Mouse (Mus musculus) megakaryocyte, embryonic 14.5 days (primary cell): Measurements from ENCODE around the gene Grb2. TPM values are rescaled to one million over a fixed set of nuclear protein-coding genes. Genes with fewer than 3 reads are reported as not detected.
A peak's percentile ranks its signal among the peaks of the same experiment; 100 is the strongest.

Experiments used
- H3K27me3 ChIP-seq: replicated peaks from 2 replicates; pipeline ENCODE3; 2012; ENCODE audit warnings: inconsistent platforms
- H3K36me3 ChIP-seq: replicated peaks from 2 replicates; pipeline ENCODE3; 2012; ENCODE audit warnings: low read length, inconsistent platforms, mixed read lengths
- H3K4me1 ChIP-seq: 2 replicates; pipeline ENCODE4 v1.6.1; 2012; ENCODE audit warnings: inconsistent platforms
- H3K4me3 ChIP-seq: replicated peaks from 2 replicates; pipeline ENCODE3; 2012; ENCODE audit warnings: moderate library complexity, mild to moderate bottlenecking, inconsistent platforms
- H3K9me3 ChIP-seq: 2 replicates; pipeline ENCODE4 v1.6.1; 2012; ENCODE audit warnings: inconsistent platforms
- FLI1 ChIP-seq: IDR thresholded peaks from 2 replicates; pipeline ENCODE4 v1.6.1; 2012; ENCODE audit warnings: low read length, inconsistent platforms, mixed read lengths
- GATA1 ChIP-seq: IDR thresholded peaks from 3 replicates; pipeline ENCODE4 v1.6.1; 2012; ENCODE audit warnings: mixed read lengths, low read length, inconsistent platforms, borderline replicate concordance
- polyA plus RNA-seq: library from polyadenylated mRNA; stranded (reverse); fragments of >175 nt; gene quantifications from 2 replicates; pipeline ENCODE4 v1.2.3, GENCODE M21; 2012; ENCODE audit warnings: low replicate concordance; ENCODE audit not compliant: insufficient read depth

The Grb2 gene
- polyA plus RNA-seq, 1 experiment: 77.5 TPM

- Histone ChIP-seq H3K4me1 (peaks cover 82% of the 10 kb centered on the region), H3K36me3 (no peaks in the 10 kb centered on the region)
- TF ChIP-seq FLI1 (no peak), GATA1 (no peak)
These were observed 5.0 kb upstream of the Grb2 start for GRCm38 (mm10) chr11:115713447-115713846.

GRCm38 (mm10) chr11:115712674-115713298 is 4.4 kb upstream of the Grb2 start:
- Histone ChIP-seq H3K4me1 (peaks cover 77% of the 10 kb centered on the region), H3K36me3 (no peaks in the 10 kb centered on the region)
- 0 out of 2 replicates have a peak, but pooled peaks have one; percentile 26 for TF ChIP-seq FLI1
- TF ChIP-seq GATA1: no peak

More at GRCm38 (mm10) chr11:115713447-115713846, 5.0 kb upstream of the Grb2 start:
- Histone ChIP-seq H3K9me3 (no peaks in the 10 kb centered on the region), H3K4me3 (peak overlapping the region; percentile 89), H3K27me3 (no peaks in the 10 kb centered on the region)

GRCm38 (mm10) chr11:115712268-115712667 is 3.9 kb upstream of the Grb2 start:
- TF ChIP-seq FLI1 (no peak), GATA1 (no peak)
- H3K4me3 ChIP-seq: peak overlapping the region; percentile 89
- H3K9me3 ChIP-seq: no peaks in the 10 kb centered on the region

More at GRCm38 (mm10) chr11:115712674-115713298, 4.4 kb upstream of the Grb2 start:
- peak overlapping the region; percentile 89 for H3K4me3 ChIP-seq
- no peaks in the 10 kb centered on the region for H3K27me3 ChIP-seq
- H3K9me3 ChIP-seq: no peaks in the 10 kb centered on the region

GRCm38 (mm10) chr11:115711133-115711532 is 2.7 kb upstream of the Grb2 start:
- Histone ChIP-seq H3K9me3 (no peaks in the 10 kb centered on the region), H3K4me3 (no peak overlapping the region), H3K27me3 (no peaks in the 10 kb centered on the region), H3K4me1 (peaks cover 68% of the 10 kb centered on the region), H3K36me3 (no peaks in the 10 kb centered on the region)
- no peak for TF ChIP-seq FLI1
- TF ChIP-seq GATA1: no peak

More at GRCm38 (mm10) chr11:115712268-115712667, 3.9 kb upstream of the Grb2 start:
- Histone ChIP-seq H3K27me3 (no peaks in the 10 kb centered on the region), H3K4me1 (peaks cover 72% of the 10 kb centered on the region), H3K36me3 (no peaks in the 10 kb centered on the region)

- TF ChIP-seq GATA1 (no peak), FLI1 (no peak)
These were observed 1.6 kb upstream of the Grb2 start for GRCm38 (mm10) chr11:115709829-115710559.

GRCm38 (mm10) chr11:115708956-115709828 is 795 bp upstream of the Grb2 start:
- H3K9me3 ChIP-seq: no peaks in the 10 kb centered on the region
- peaks cover 75% of the 10 kb centered on the region for H3K4me1 ChIP-seq
- H3K27me3 ChIP-seq: no peaks in the 10 kb centered on the region
- TF ChIP-seq GATA1 (no peak), FLI1 (no peak)
- H3K36me3 ChIP-seq: peaks cover 12% of the 10 kb centered on the region
- H3K4me3 ChIP-seq: peak overlapping the region; percentile 96

More at GRCm38 (mm10) chr11:115709829-115710559, 1.6 kb upstream of the Grb2 start:
- Histone ChIP-seq H3K36me3 (peaks cover 6% of the 10 kb centered on the region), H3K4me3 (peak overlapping the region; percentile 96), H3K9me3 (no peaks in the 10 kb centered on the region), H3K27me3 (no peaks in the 10 kb centered on the region), H3K4me1 (peaks cover 73% of the 10 kb centered on the region)

GRCm38 (mm10) chr11:115707313-115708208 is 836 bp downstream of the Grb2 start:
- Histone ChIP-seq H3K36me3 (peaks cover 25% of the 10 kb centered on the region), H3K4me1 (peaks cover 74% of the 10 kb centered on the region)
- TF ChIP-seq FLI1 (no peak), GATA1 (no peak)

GRCm38 (mm10) chr11:115706584-115706983 is 1.8 kb downstream of the Grb2 start:
- H3K4me3 ChIP-seq: peak overlapping the region; percentile 96
- peaks cover 71% of the 10 kb centered on the region for H3K4me1 ChIP-seq

More at GRCm38 (mm10) chr11:115707313-115708208, 836 bp downstream of the Grb2 start:
- 0 out of 2 replicates have a peak, but pooled peaks cover 4% of the 10 kb centered on the region for H3K9me3 ChIP-seq
- H3K4me3 ChIP-seq: peak overlapping the region; percentile 96
- no peaks in the 10 kb centered on the region for H3K27me3 ChIP-seq

More at GRCm38 (mm10) chr11:115706584-115706983, 1.8 kb downstream of the Grb2 start:
- H3K27me3 ChIP-seq: no peaks in the 10 kb centered on the region
- TF ChIP-seq GATA1: no peak
- no peak for TF ChIP-seq FLI1
- 0 out of 2 replicates have a peak, but pooled peaks cover 4% of the 10 kb centered on the region for H3K9me3 ChIP-seq
- peaks cover 27% of the 10 kb centered on the region for H3K36me3 ChIP-seq
